Mouse (Mus musculus): ENCODE results near the gene Arl2bp. TPM values are rescaled to one million over a fixed set of nuclear protein-coding genes. Genes with fewer than 3 reads are reported as not detected.
A peak's percentile ranks its signal among the peaks of the same experiment; 100 is the strongest.

Gene Arl2bp
- polyA plus RNA-seq, 1 experiment from 2014 or later: 179 TPM

- H3K4me2 ChIP-seq (ENCODE audit: low read length): no peak overlapping the region
- ATAC-seq: no peak
- WGBS: 89% methylated on average over 3 of the region's 3 CpGs
- no peaks in the 10 kb centered on the region for H3K9me3 ChIP-seq (replicated peaks; ENCODE audit: control insufficient read depth, low read length, poor library complexity, severe bottlenecking)
- no peak overlapping the region for H3K4me3 ChIP-seq (ENCODE audit: low read depth, low read length)
- H3K27ac ChIP-seq (ENCODE audit: low read length): no peak overlapping the region
- H3K4me1 ChIP-seq (ENCODE audit: control insufficient read depth, insufficient read depth, low read length): no peaks in the 10 kb centered on the region
- H3K27me3 ChIP-seq (ENCODE audit: control insufficient read depth, insufficient read depth, low read depth, low read length): no peaks in the 10 kb centered on the region
- H3K9ac ChIP-seq (ENCODE audit: low read depth, low read length): no peak overlapping the region
- peaks cover 25% of the 10 kb centered on the region for H3K36me3 ChIP-seq (ENCODE audit: control insufficient read depth, insufficient read depth, low read length)
Measured at GRCm38 (mm10) chr8:94652951-94653350, 13.4 kb upstream of the Arl2bp start.

GRCm38 (mm10) chr8:94654994-94655393 lies 11.4 kb upstream of the Arl2bp start:
- no peak overlapping the region for H3K9ac ChIP-seq (ENCODE audit: low read depth, low read length)
- no peaks in the 10 kb centered on the region for H3K27me3 ChIP-seq (ENCODE audit: control insufficient read depth, insufficient read depth, low read depth, low read length)
- ATAC-seq: no peak
- H3K4me2 ChIP-seq (ENCODE audit: low read length): no peak overlapping the region
- H3K36me3 ChIP-seq (ENCODE audit: control insufficient read depth, insufficient read depth, low read length): peaks cover 31% of the 10 kb centered on the region
- H3K4me3 ChIP-seq (ENCODE audit: low read depth, low read length): no peak overlapping the region
- no peak overlapping the region for H3K27ac ChIP-seq (ENCODE audit: low read length)
- no peaks in the 10 kb centered on the region for H3K4me1 ChIP-seq (ENCODE audit: control insufficient read depth, insufficient read depth, low read length)
- H3K9me3 ChIP-seq (replicated peaks; ENCODE audit: control insufficient read depth, low read length, poor library complexity, severe bottlenecking): no peaks in the 10 kb centered on the region

DNA sequence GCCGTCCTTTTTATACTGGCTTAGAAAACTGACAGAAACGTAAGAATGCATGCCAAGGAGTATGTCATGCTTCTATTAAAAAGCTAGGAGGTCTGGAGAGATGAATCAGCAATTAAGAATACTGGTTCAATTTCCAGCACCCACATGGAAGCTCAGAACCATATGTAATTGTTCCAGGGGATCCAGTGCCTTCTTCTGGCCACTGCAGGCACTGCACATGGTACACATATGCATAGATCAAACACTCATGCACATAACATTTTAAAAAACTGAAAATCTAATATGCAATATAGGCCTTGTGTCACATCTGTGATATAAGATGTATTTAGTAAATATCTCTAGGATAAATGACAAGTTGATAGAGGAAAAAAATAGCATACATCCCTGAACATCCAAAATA lies 8.4 kb upstream of the Arl2bp start:
- H3K9ac ChIP-seq (ENCODE audit: low read depth, low read length): no peak overlapping the region
- H3K4me2 ChIP-seq (ENCODE audit: low read length): no peak overlapping the region
- H3K4me1 ChIP-seq (ENCODE audit: control insufficient read depth, insufficient read depth, low read length): no peaks in the 10 kb centered on the region
- no peak overlapping the region for H3K4me3 ChIP-seq (ENCODE audit: low read depth, low read length)
- H3K9me3 ChIP-seq (replicated peaks; ENCODE audit: control insufficient read depth, low read length, poor library complexity, severe bottlenecking): no peaks in the 10 kb centered on the region
- WGBS: 86% methylated on average over 2 of the region's 2 CpGs
- H3K27me3 ChIP-seq (ENCODE audit: control insufficient read depth, insufficient read depth, low read depth, low read length): no peaks in the 10 kb centered on the region
- H3K36me3 ChIP-seq (ENCODE audit: control insufficient read depth, insufficient read depth, low read length): peaks cover 22% of the 10 kb centered on the region
- no peak for ATAC-seq
- no peak overlapping the region for H3K27ac ChIP-seq (ENCODE audit: low read length)

DNA sequence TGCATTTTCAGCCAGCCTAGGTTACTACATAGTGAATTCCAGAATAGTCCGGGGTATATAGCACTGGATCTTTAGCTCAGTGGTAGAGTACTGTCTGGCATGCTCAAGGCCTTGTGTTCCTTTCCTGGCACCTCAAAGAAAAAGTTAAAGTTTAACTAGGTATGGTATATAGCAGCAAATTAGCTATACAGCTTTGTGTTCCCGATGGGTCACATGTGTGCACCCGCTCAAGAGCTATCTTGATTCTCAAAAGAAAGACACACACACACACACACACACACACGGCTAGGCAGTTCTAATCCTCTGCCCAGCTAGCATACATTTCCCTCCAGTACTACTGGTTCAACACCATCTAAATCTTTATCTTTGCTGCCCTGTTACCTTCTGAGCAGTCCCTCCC lies 6.0 kb upstream of the Arl2bp start:
- H3K4me2 ChIP-seq (ENCODE audit: low read length): no peak overlapping the region
- no peak overlapping the region for H3K9ac ChIP-seq (ENCODE audit: low read depth, low read length)
- ATAC-seq: no peak
- H3K4me1 ChIP-seq (ENCODE audit: control insufficient read depth, insufficient read depth, low read length): no peaks in the 10 kb centered on the region
- WGBS: 91% methylated on average over 4 of the region's 4 CpGs
- H3K4me3 ChIP-seq (ENCODE audit: low read depth, low read length): no peak overlapping the region
- H3K27ac ChIP-seq (ENCODE audit: low read length): no peak overlapping the region
- H3K27me3 ChIP-seq (ENCODE audit: control insufficient read depth, insufficient read depth, low read depth, low read length): no peaks in the 10 kb centered on the region
- no peaks in the 10 kb centered on the region for H3K9me3 ChIP-seq (replicated peaks; ENCODE audit: control insufficient read depth, low read length, poor library complexity, severe bottlenecking)
- peaks cover 18% of the 10 kb centered on the region for H3K36me3 ChIP-seq (ENCODE audit: control insufficient read depth, insufficient read depth, low read length)

- no peak overlapping the region for H3K9ac ChIP-seq (ENCODE audit: low read depth, low read length)
Measured at GRCm38 (mm10) chr8:94664722-94665121, 1.7 kb upstream of the Arl2bp start.

GRCm38 (mm10) chr8:94674384-94674783 lies 8.0 kb downstream of the Arl2bp start:
- peaks cover 41% of the 10 kb centered on the region for H3K36me3 ChIP-seq (ENCODE audit: control insufficient read depth, insufficient read depth, low read length)
- H3K9ac ChIP-seq (ENCODE audit: low read depth, low read length): no peak overlapping the region
- 0 out of 2 replicates have a peak, but pooled peaks cover 6% of the 10 kb centered on the region for H3K4me1 ChIP-seq (ENCODE audit: control insufficient read depth, insufficient read depth, low read length)
- no peaks in the 10 kb centered on the region for H3K27me3 ChIP-seq (ENCODE audit: control insufficient read depth, insufficient read depth, low read depth, low read length)
- no peak overlapping the region for H3K27ac ChIP-seq (ENCODE audit: low read length)
- no peak for ATAC-seq
- H3K4me3 ChIP-seq (ENCODE audit: low read depth, low read length): no peak overlapping the region
- no peaks in the 10 kb centered on the region for H3K9me3 ChIP-seq (replicated peaks; ENCODE audit: control insufficient read depth, low read length, poor library complexity, severe bottlenecking)
- H3K4me2 ChIP-seq (ENCODE audit: low read length): no peak overlapping the region
- WGBS: 87% methylated on average over 5 of the region's 5 CpGs

More at GRCm38 (mm10) chr8:94664722-94665121, 1.7 kb upstream of the Arl2bp start:
- H3K4me1 ChIP-seq (ENCODE audit: control insufficient read depth, insufficient read depth, low read length): peaks cover 13% of the 10 kb centered on the region
- H3K27ac ChIP-seq (ENCODE audit: low read length): no peak overlapping the region
- no peak overlapping the region for H3K4me3 ChIP-seq (ENCODE audit: low read depth, low read length)
- no peaks in the 10 kb centered on the region for H3K9me3 ChIP-seq (replicated peaks; ENCODE audit: control insufficient read depth, low read length, poor library complexity, severe bottlenecking)
- H3K27me3 ChIP-seq (ENCODE audit: control insufficient read depth, insufficient read depth, low read depth, low read length): no peaks in the 10 kb centered on the region
- H3K36me3 ChIP-seq (ENCODE audit: control insufficient read depth, insufficient read depth, low read length): peaks cover 7% of the 10 kb centered on the region; the same call in 1 of the 2 replicates
- no peak for ATAC-seq
- no peak overlapping the region for H3K4me2 ChIP-seq (ENCODE audit: low read length)
- 82% methylated on average over 2 of the region's 2 CpGs for WGBS

DNA sequence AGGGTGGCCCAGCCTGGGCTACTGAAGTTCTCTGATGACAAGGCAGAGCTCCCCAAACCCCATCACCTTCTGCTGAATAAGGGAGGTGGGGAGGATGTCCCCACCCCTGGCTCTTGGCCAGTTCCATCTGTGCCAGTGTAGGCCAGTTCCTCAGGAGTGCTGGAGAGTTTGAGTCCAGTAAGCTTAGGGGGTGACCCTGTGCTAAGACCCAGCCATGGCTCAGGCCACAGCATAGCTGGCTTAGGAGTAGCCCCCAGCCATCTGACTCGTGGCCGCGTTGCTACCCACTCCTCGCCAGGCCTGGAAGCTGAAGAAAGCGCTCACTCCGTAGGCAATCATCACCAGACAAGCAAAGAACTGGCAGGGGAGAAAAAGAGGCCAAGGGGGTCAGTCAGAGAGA lies 9.5 kb downstream of the Arl2bp start:
- peaks cover 35% of the 10 kb centered on the region for H3K36me3 ChIP-seq (ENCODE audit: control insufficient read depth, insufficient read depth, low read length)
- no peak overlapping the region for H3K4me2 ChIP-seq (ENCODE audit: low read length)
- peak; percentile 26; the same call in 1 of the 2 replicates for ATAC-seq
- H3K27me3 ChIP-seq (ENCODE audit: control insufficient read depth, insufficient read depth, low read depth, low read length): no peaks in the 10 kb centered on the region
- no peak overlapping the region for H3K27ac ChIP-seq (ENCODE audit: low read length)
- H3K4me1 ChIP-seq (ENCODE audit: control insufficient read depth, insufficient read depth, low read length): 0 out of 2 replicates have a peak, but pooled peaks cover 6% of the 10 kb centered on the region
- H3K9me3 ChIP-seq (replicated peaks; ENCODE audit: control insufficient read depth, low read length, poor library complexity, severe bottlenecking): no peaks in the 10 kb centered on the region
- H3K9ac ChIP-seq (ENCODE audit: low read depth, low read length): no peak overlapping the region
- WGBS: 81% methylated on average over 6 of the region's 6 CpGs
- no peak overlapping the region for H3K4me3 ChIP-seq (ENCODE audit: low read depth, low read length)

GRCm38 (mm10) chr8:94678582-94678981 lies 12.2 kb downstream of the Arl2bp start:
- Histone ChIP-seq H3K4me2 (ENCODE audit: low read length) (no peak overlapping the region), H3K9ac (ENCODE audit: low read depth, low read length) (no peak overlapping the region), H3K9me3 (replicated peaks; ENCODE audit: control insufficient read depth, low read length, poor library complexity, severe bottlenecking) (no peaks in the 10 kb centered on the region), H3K36me3 (ENCODE audit: control insufficient read depth, insufficient read depth, low read length) (peaks cover 13% of the 10 kb centered on the region), H3K4me1 (ENCODE audit: control insufficient read depth, insufficient read depth, low read length) (0 out of 2 replicates have a peak, but pooled peaks cover 6% of the 10 kb centered on the region), H3K27me3 (ENCODE audit: control insufficient read depth, insufficient read depth, low read depth, low read length) (no peaks in the 10 kb centered on the region), H3K27ac (ENCODE audit: low read length) (peak overlapping the region; percentile 50), H3K4me3 (ENCODE audit: low read depth, low read length) (no peak overlapping the region)
- 56% methylated on average over 9 of the region's 9 CpGs for WGBS
- ATAC-seq: peak; percentile 26; the same call in 1 of the 2 replicates

DNA sequence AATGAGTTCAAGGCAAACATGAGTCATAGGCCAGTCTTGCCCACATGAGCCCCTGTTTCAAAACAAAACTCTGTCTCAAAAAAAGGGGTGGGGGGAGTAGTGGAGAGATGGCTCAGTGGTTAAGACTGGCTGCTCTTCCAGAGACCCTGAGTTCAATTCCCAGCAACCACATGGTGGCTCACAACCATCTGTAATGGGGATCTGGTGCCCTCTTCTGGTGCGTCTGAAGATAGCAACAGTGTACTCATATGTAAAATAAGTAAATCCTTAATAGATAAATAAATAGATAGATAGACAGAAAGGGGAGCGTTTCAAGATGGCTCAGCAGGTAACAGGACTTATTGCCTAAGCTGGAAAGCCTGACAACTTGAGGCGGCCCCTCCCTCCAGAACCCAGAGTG lies 14.0 kb downstream of the Arl2bp start:
- Histone ChIP-seq H3K4me1 (ENCODE audit: control insufficient read depth, insufficient read depth, low read length) (0 out of 2 replicates have a peak, but pooled peaks cover 6% of the 10 kb centered on the region), H3K27me3 (ENCODE audit: control insufficient read depth, insufficient read depth, low read depth, low read length) (no peaks in the 10 kb centered on the region), H3K4me3 (ENCODE audit: low read depth, low read length) (no peak overlapping the region), H3K9ac (ENCODE audit: low read depth, low read length) (no peak overlapping the region), H3K4me2 (ENCODE audit: low read length) (no peak overlapping the region), H3K9me3 (replicated peaks; ENCODE audit: control insufficient read depth, low read length, poor library complexity, severe bottlenecking) (no peaks in the 10 kb centered on the region), H3K36me3 (ENCODE audit: control insufficient read depth, insufficient read depth, low read length) (0 out of 2 replicates have a peak, but pooled peaks cover 4% of the 10 kb centered on the region), H3K27ac (ENCODE audit: low read length) (no peak overlapping the region)
- 84% methylated on average over 3 of the region's 3 CpGs for WGBS
- ATAC-seq: no peak

Measured in midbrain, embryonic 16.5 days (tissue).